Mouse (Mus musculus) skeletal muscle tissue, adult 2 months (tissue): ENCODE results near the gene Nostrin.

ENCODE experiments used
- DNase-seq: peaks from one replicate; pipeline ENCODE4 v3.0.0-alpha.2; 2012; ENCODE audit warnings: low read depth, low spot score

The Nostrin gene

GRCm38 (mm10) chr2:69129425-69130210 lies 6.0 kb upstream of the Nostrin start:
- no peak for DNase-seq

GRCm38 (mm10) chr2:69132046-69132445 lies 3.6 kb upstream of the Nostrin start:
- no peak for DNase-seq

GRCm38 (mm10) chr2:69132488-69133040 lies 3.0 kb upstream of the Nostrin start:
- DNase-seq, result no peak

GRCm38 (mm10) chr2:69134186-69134585 lies 1.4 kb upstream of the Nostrin start:
- DNase-seq, result no peak

GRCm38 (mm10) chr2:69134937-69135336 lies 663 bp upstream of the Nostrin start:
- no peak for DNase-seq

- no peak for DNase-seq
These were observed 1.9 kb downstream of the Nostrin start for GRCm38 (mm10) chr2:69137406-69138084.

- no peak for DNase-seq
These were observed 3.2 kb downstream of the Nostrin start for GRCm38 (mm10) chr2:69138759-69139158.

GRCm38 (mm10) chr2:69140215-69140614 lies 4.6 kb downstream of the Nostrin start:
- DNase-seq, result no peak

- DNase-seq, result no peak
These were observed 5.2 kb downstream of the Nostrin start for GRCm38 (mm10) chr2:69140816-69141215.

- no peak for DNase-seq
These were observed 13.1 kb downstream of the Nostrin start for GRCm38 (mm10) chr2:69148691-69149090.

GRCm38 (mm10) chr2:69149154-69149553 lies 13.6 kb downstream of the Nostrin start:
- DNase-seq, result peak; percentile 15

GRCm38 (mm10) chr2:69150841-69151240 lies 15.2 kb downstream of the Nostrin start:
- no peak for DNase-seq

- DNase-seq, result no peak
These were observed 20.3 kb downstream of the Nostrin start for GRCm38 (mm10) chr2:69155861-69156260.

- no peak for DNase-seq
These were observed 20.7 kb downstream of the Nostrin start for GRCm38 (mm10) chr2:69156283-69156682.

GRCm38 (mm10) chr2:69158907-69159306 lies 23.3 kb downstream of the Nostrin start:
- DNase-seq, result no peak

- no peak for DNase-seq
These were observed 34.9 kb downstream of the Nostrin start for GRCm38 (mm10) chr2:69170395-69171077.

- DNase-seq, result no peak
These were observed 39.7 kb downstream of the Nostrin start for GRCm38 (mm10) chr2:69175296-69175695.

- DNase-seq, result no peak
These were observed 44.1 kb downstream of the Nostrin start for GRCm38 (mm10) chr2:69179721-69180120.

GRCm38 (mm10) chr2:69187990-69188389 lies 52.4 kb downstream of the Nostrin start:
- no peak for DNase-seq

GRCm38 (mm10) chr2:69188732-69189131 lies 53.1 kb downstream of the Nostrin start:
- no peak for DNase-seq

- DNase-seq, result no peak
These were observed 53.6 kb downstream of the Nostrin start for GRCm38 (mm10) chr2:69189222-69189621.

- no peak for DNase-seq
These were observed 55.5 kb downstream of the Nostrin start for GRCm38 (mm10) chr2:69191059-69191458.
